Mouse (Mus musculus) lung, postnatal 10 days (tissue): ENCODE data around the gene Strada.
A peak's percentile ranks its signal among the peaks of the same experiment; 100 is the strongest.
"Not testable (repeated sequence)": the region's sequence is repeated elsewhere in the genome, so short reads cannot be mapped to it uniquely, and the experiment has no call there.

Experiments used
- DNase-seq: peaks from one replicate; pipeline ENCODE4 v3.0.0; 2021

Strada gene

DNA sequence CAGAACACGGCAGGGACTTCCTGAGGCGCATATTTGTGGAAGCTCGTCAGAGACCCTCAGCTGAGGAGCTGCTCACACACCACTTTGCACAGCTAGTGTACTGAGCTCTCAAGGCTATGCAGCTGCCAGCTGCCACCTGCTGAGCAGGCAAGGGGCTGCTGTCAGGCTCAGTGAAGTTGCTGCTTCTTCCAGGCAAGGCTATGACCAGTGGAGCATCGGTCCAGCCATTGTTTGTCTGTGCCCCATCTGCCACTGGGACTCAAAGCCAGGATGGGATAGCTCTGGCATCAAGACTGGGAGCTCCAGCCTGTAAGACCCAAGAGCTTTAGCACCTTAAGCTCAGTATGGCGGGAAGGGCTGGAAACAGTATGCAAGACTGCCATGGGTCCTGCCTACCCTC, 47.9 kb downstream of the Strada start:
- no peak for DNase-seq

DNA sequence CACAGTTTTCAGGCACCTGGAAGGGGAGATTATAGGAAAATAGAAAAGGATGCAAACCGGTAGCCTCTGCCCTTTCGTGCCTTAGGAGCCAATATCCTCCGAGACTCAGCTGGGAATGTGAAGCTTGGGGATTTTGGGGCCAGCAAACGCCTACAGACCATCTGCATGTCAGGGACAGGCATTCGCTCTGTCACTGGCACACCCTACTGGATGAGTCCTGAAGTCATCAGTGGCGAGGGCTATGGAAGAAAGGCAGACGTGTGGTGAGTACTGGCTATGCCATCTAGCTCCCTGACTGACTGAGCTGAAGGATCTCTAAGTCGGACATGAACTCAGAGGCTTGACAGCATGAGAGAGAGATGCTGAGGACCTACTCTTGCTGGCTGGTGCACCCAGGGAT, 49.8 kb downstream of the Strada start:
- no peak for DNase-seq

DNA sequence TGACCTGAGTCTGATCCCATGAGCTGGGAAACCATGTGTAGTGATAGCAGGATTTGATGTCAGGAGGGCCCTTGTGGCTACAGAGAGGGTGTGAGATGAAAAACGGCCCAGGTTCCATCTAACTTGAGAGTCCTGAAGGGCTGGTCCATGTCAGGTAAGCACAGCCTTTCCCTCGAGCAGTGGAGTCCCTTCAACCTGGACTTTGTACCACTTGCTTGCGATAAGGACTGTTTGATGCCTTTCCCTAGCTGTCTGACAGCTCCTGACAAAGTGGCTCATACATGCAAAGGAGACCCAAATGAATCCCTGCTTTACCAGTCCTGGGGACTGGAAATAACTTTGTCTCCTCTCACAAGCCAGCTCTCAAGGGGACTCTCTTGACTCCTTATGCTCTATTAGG, 50.7 kb downstream of the Strada start:
- no peak for DNase-seq

DNA sequence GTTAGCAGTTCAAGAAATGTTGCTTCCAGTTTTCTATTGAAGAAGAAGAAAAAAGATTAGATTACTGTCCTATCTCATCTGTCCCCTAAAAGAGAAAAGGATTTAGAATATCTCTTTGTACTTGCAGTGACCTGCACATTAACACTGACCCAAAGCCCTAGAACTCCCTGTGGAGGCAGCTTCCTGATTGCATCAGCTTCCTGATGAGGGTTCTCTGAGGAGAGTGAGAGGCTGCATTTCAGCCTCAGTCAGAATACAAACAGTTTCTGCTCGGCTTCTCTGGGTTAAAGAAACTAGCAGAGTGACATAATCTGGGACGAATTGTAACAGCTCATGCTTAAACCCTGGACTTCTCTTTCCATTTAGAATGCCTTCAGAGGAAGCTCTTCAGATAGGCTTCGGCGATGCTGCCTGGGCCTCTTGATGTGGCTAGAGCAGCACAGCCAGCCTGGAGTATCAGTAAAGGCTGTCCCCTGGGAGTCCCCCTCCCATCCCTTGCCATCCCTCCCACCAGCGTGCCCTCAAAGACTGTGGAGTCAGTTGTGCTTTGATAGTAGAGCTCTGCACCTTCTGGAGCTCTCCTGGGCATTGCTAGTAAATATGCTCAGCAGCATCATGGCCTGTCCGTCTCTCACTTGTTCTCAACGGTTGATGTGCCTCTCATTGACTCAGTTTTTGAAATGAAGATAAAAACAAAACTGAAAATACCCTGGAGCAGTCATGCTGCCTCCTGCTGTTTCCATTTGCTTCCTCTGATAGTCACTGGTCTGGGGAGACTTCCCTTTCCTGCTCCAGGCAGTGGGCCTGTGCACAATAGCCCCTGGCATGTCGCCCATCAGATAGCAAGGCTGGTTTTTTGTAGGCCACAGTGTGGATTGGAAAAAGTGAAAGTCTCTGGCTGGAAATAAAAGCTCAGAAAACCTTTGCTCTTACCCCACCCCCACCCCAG, 67.1 kb downstream of the Strada start:
- DNase-seq: peak; percentile 94

DNA sequence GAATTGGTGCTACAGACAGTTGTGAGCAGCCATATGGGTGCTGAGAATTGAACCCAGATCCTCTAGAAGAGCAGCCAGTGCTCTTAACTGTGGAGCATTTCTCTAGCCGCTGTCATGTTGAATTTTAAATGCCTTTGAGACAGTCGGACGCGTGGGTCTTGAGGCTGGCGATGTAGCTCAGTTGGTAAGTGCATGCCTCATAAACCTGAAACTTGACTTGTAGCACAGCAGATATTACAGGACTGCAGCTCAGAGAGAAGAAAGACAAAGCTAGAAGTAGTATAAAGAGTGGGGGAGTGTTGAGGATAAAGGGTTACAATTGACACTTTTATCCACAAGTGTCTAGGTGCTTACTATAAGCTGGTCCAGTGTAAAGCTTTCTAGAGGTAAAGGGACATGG, 69.5 kb downstream of the Strada start:
- no peak for DNase-seq

DNA sequence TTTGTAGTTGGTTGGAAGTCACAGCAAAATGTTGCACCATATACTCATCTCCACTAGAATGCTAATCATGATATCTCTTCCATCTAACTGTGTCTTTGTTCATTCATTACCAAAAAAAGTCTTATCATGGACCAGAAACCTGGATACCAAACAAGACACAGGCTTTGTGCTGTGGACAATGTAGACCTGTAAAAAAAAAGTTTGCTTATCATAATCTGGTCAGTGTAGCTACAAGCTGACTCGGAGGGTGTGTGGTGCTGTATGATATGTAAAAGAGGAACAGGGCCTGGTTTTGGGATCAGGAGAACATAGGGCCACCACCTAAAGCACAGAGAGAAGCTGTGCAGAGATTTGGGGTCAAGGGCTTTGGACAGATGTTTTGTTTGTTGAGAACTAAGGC, 72.5 kb downstream of the Strada start:
- DNase-seq: no peak

DNA sequence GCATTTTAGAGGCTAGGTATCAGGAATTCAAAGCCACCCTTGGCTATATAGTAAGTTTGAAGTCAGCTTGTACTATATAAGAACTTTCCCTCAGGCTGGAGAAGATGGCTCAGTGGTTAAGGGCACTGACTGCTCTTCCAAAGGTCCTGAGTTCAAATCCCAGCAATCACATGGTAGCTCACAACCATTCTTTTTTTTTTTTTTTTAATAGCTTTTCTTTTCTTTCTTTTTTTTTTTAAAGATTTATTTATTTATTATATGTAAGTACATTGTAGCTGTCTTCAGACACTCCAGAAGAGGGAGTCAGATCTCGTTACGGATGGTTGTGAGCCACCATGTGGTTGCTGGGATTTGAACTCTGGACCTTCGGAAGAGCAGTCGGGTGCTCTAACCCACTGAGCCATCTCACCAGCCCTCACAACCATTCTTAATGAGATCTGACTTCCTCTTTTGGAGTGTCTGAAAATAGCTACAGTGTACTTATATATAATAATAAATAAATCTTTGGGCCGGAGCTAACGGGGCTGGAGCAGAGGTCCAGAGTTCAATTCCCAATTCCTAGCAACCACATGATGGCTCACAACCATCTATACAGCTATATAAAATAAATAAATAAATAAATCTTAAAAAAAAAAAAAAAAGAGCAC, 75.1 kb downstream of the Strada start:
- DNase-seq: not testable (repeated sequence)

DNA sequence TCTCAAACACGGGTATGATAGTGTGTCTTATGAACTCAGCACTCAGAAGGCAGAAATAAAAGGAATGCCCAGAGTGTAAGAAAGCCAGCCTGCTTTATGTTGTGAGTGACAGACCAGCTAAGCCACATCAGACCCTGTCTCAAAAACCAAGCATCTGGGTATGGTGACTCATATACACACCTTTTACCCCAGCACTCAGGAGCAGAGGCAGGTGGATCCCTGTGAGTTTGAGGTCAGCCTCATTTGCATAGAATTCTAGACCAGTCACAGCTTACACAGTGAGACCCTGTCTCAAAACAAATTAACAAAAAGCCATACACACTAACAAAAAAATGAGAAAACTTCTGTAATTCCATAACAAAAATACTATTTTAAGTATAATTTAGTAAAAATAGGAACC, 76.1 kb downstream of the Strada start:
- DNase-seq: no peak

DNA sequence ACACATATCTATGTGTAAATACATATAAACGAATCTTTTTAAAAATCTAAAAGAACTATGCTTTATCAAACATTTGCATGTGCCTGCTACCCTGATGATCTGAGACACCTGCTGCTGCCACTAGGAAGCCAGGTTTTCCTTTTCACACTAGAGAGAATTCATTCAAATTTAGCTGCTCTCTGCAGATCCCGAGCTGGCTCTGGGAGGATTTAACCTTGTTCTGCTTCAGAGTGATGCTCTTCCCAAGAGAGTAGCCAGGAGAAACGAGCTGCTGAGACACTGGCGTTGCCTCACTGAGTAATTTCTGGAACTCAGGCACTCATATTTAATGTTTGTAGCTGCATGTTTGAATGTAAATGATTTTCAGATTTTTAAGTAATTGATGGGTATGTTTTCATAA, 77.2 kb downstream of the Strada start:
- DNase-seq: no peak

DNA sequence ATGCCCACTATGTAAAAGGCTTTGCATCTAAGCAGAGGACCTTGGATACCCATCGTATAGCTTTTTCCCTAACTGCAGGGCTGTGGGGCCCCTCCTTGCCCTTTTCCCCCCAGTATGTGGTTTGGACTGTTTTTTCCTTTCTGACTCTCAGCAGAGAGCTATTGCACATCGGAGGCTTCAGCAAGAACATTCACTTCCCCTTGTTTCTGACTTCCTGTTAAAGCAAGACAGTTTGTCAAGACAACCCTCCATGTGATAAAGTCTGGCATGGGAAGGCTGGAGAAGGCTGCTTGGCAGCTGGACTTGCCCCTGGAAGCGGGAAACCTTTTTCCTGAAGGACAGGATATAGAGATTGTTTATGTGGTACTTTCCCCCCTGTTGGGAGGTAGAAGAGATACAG, 79.2 kb downstream of the Strada start:
- DNase-seq: peak; percentile 57

DNA sequence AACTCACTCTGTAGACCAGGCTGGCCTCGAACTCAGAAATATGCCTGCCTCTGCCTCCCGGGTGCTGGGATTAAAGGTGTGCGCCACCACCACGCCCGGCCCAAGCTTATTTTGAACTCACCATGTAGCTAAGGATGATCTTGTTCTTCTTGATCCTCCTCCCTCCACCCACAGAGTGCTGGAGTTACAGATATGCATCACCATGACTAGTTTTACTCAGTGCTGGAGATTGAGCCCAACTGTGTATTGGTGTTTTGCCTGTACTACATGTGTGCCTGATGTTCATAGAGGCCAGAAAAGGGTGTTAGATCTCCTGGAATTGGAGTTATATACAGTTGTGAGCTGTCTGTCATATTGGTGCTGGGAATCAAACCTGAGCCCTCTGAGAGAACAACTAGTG, 79.7 kb downstream of the Strada start:
- no peak for DNase-seq
